Mouse (Mus musculus) midbrain, postnatal 0 days (tissue): ENCODE measurements at regions not wholly inside any gene's neighbourhood (a gene's known extent, or its start where the extent isn't known, plus 50 kb on each side); places are given as distances from the start of the nearest gene placed in this dataset.

Experiments
- ATAC-seq: fragments of 200-750 bp; cut with Nextera tagmentation; 2 replicates; pipeline ENCODE4 v1.8.0; 2017; ENCODE audit warnings: moderate number of reproducible peaks, mild to moderate bottlenecking, moderate TSS enrichment, moderate library complexity; ENCODE audit not compliant: low FRiP score
- DNase-seq: peaks from one replicate; pipeline ENCODE4 v3.0.0-alpha.2; 2015; ENCODE audit warnings: low spot score
- H3K27ac ChIP-seq: fragments of 300-500 bp; sonication (generic); 2 replicates; pipeline ENCODE4 v1.5.1; 2014; ENCODE audit warnings: low read depth, mild to moderate bottlenecking, low read length, mixed read lengths
- H3K27me3 ChIP-seq: fragments of 300-500 bp; sonication (generic); 2 replicates; pipeline ENCODE4 v1.6.1; 2014; ENCODE audit warnings: low read length, control low read depth, mixed read lengths; ENCODE audit not compliant: insufficient read depth
- H3K36me3 ChIP-seq: fragments of 300-500 bp; sonication (generic); 2 replicates; pipeline ENCODE4 v1.6.1; 2014; ENCODE audit warnings: low read length, control low read depth, mixed read lengths; ENCODE audit not compliant: insufficient read depth
- H3K4me1 ChIP-seq: fragments of 300-500 bp; sonication (generic); 2 replicates; pipeline ENCODE4 v1.6.1; 2014; ENCODE audit warnings: mild to moderate bottlenecking, control low read depth, antibody characterized with exemption, low read length, mixed read lengths; ENCODE audit not compliant: insufficient read depth
- H3K4me2 ChIP-seq: fragments of 300-500 bp; sonication (generic); 2 replicates; pipeline ENCODE4 v1.6.1; 2014; ENCODE audit warnings: low read depth, mild to moderate bottlenecking, low read length, mixed read lengths; ENCODE audit not compliant: poor library complexity, severe bottlenecking
- H3K4me3 ChIP-seq: fragments of 300-500 bp; sonication (generic); 2 replicates; pipeline ENCODE4 v1.5.1; 2014; ENCODE audit warnings: low read depth, mild to moderate bottlenecking, low read length, moderate library complexity
- H3K9ac ChIP-seq: fragments of 300-500 bp; sonication (generic); replicated peaks from 2 replicates; pipeline ENCODE4 v1.6.1; 2014; ENCODE audit warnings: mild to moderate bottlenecking, low read length, moderate library complexity, mixed read lengths; ENCODE audit not compliant: poor library complexity, severe bottlenecking
- H3K9me3 ChIP-seq: fragments of 300-500 bp; sonication (generic); 2 replicates; pipeline ENCODE4 v1.6.1; 2016; ENCODE audit warnings: low read length, control low read depth
- CTCF ChIP-seq: IDR thresholded peaks from 2 replicates; pipeline ENCODE4 v1.5.1; 2016; ENCODE audit warnings: antibody characterized with exemption, mild to moderate bottlenecking
- WGBS: fragments of 180-500 bp; shearing (Covaris S2); extraction: QIAGEN DNeasy Blood & Tissue Kit; methylation state at CpG from one replicate; pipeline ENCODE4 v1.1.7; 2014; 5-methylcytosine and 5-hydroxymethylcytosine counted together

DNA sequence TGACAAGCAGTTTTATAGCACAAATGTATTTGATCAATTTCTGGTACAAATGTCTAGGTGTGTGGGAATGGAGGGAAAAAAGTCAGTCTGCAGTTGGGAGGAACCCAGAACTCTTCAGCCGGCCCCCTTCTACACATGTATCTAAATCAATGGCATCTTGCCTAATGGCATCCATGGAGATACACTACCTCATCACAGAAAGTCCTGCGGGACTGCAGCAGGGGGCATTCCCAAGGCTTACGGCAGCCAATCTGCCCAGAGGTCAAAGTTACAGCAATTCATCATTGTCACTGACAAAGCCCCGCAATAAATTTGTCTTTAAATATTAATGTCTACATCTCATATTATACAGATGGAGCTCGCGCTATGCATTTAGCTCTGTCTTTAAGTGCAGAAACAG is 135.7 kb upstream of the Arhgap5 start:
- no peak overlapping the region for H3K4me3 ChIP-seq
- ATAC-seq (no peak), DNase-seq (no peak)
- H3K9ac ChIP-seq: no peak overlapping the region
- H3K4me1 ChIP-seq: no peaks in the 10 kb centered on the region
- 0 out of 2 replicates have a peak, but pooled peaks cover 4% of the 10 kb centered on the region for H3K9me3 ChIP-seq
- no peaks in the 10 kb centered on the region for H3K27me3 ChIP-seq
- no peak overlapping the region for H3K27ac ChIP-seq
- no peaks in the 10 kb centered on the region for H3K36me3 ChIP-seq
- H3K4me2 ChIP-seq: no peak overlapping the region
- TF ChIP-seq CTCF: no peak
- WGBS: 59% methylated on average over 6 of the region's 6 CpGs

DNA sequence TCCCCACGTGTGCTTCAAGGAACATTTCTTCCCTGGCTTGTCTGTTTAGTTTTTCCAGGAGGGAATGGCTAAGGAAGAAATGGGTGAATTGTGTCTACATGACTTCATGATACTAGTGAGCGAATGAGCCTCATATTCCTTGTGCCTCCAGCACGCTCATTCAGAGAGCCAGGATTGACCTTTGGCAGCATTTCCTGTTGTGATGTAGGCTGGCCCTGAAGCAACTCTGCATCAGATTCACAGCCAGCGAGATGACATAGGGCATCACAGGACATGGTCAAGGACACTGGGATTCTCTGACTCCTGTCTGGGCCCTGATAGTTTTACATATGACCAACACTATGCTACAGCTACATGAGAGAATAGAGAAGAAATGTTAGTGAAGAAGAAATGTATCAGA is 135.3 kb upstream of the Arhgap5 start:
- H3K36me3 ChIP-seq: no peaks in the 10 kb centered on the region
- 81% methylated on average over 4 of the region's 4 CpGs for WGBS
- 0 out of 2 replicates have a peak, but pooled peaks cover 4% of the 10 kb centered on the region for H3K9me3 ChIP-seq
- no peak overlapping the region for H3K27ac ChIP-seq
- no peak for TF ChIP-seq CTCF
- ATAC-seq (no peak), DNase-seq (no peak)
- no peak overlapping the region for H3K4me2 ChIP-seq
- H3K4me1 ChIP-seq: no peaks in the 10 kb centered on the region
- H3K27me3 ChIP-seq: no peaks in the 10 kb centered on the region
- no peak overlapping the region for H3K4me3 ChIP-seq
- H3K9ac ChIP-seq: no peak overlapping the region

DNA sequence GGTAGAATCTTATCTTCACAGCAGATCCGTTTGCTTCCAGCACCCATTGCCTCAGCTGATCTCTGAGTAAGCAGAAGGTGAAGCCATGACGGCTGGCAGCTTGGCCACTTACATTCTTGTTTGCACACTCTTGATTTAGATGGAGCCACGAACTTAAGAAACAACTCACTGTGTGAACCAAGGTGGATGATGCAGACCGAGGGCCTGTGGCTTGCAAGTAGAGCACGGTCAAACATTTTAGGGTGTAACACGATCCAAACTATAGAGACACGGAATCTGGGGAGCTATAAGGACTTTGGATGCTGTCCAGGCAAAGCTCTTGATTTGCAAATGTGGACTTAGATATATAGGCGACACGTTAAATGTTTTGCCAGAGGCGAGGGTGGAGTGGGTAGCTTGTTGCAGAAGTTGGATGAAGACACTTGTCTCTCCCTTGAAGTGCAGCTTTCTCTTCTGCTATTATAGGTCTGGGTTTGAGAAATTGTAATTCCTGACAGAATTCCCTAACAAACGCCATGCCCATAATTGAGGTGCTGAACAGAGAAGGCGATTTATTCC is 133.5 kb upstream of the Arhgap5 start:
- H3K9me3 ChIP-seq: 0 out of 2 replicates have a peak, but pooled peaks cover 4% of the 10 kb centered on the region
- no peak overlapping the region for H3K9ac ChIP-seq
- no peak overlapping the region for H3K27ac ChIP-seq
- no peak for DNase-seq
- ATAC-seq: no peak
- no peak for TF ChIP-seq CTCF
- no peaks in the 10 kb centered on the region for H3K4me1 ChIP-seq
- H3K27me3 ChIP-seq: no peaks in the 10 kb centered on the region
- H3K4me2 ChIP-seq: no peak overlapping the region
- 88% methylated on average over 12 of the region's 12 CpGs for WGBS
- no peaks in the 10 kb centered on the region for H3K36me3 ChIP-seq
- H3K4me3 ChIP-seq: no peak overlapping the region

DNA sequence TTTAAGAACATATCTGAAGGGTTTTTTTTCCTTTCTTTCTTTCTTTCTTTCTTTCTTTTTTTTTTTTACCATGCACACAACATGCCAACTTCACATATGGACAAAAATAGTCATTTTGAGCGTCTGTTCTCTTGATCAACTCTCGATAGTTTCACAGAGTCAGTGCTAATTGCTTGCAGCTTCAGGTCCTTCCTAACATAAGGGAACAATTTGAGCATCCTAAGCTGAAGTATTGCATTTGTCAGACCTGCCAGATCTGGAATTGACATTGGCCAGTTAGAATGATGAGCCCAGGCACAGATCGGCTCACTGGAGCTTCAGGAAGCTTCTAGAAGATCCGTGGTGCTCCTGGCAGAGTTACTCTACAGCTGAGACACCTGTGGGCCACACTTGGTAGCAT is 128.7 kb upstream of the Arhgap5 start:
- H3K9ac ChIP-seq: no peak overlapping the region
- DNase-seq (no peak), ATAC-seq (no peak)
- TF ChIP-seq CTCF: no peak
- H3K9me3 ChIP-seq: no peaks in the 10 kb centered on the region
- H3K4me2 ChIP-seq: no peak overlapping the region
- H3K4me3 ChIP-seq: no peak overlapping the region
- H3K27ac ChIP-seq: no peak overlapping the region
- H3K4me1 ChIP-seq: no peaks in the 10 kb centered on the region
- 89% methylated on average over 4 of the region's 4 CpGs for WGBS
- H3K36me3 ChIP-seq: no peaks in the 10 kb centered on the region
- no peaks in the 10 kb centered on the region for H3K27me3 ChIP-seq

DNA sequence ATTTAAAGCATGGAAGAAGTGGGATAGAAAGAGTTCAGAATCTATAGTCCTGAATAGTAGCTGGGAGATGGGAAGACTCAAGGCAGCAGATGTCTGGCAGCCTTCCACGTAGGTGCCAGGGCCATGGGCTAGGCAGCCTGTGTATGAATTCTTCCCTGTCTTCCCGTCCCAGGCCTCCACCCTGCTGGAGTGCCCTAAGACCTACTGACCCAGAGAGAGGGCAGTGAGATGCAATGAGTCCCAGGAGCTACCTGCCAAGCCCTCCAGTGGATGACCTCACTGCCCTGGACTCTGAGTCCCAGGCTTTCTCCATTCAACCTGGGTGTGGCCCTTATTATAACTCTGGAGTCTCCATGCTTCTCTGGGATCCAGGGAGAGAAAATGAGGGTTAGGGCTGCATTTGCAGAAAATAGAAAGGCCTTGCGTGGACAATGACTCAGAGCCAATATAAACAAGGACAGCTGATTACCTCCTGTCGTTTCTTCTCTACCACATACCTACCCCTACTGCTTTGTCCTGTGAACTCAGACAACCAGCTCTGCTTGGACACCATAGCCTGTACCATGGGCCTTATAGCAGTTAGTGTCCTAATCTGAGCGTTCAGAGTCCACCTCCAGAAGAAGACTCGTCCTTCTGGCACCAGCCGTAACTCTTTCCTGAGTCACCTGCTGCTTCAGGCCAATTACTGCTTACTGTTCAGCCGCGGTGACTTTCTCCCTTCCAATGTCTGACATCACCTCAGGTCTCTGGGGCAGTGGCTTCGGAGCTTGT is 126.9 kb upstream of the Arhgap5 start:
- no peaks in the 10 kb centered on the region for H3K27me3 ChIP-seq
- H3K4me3 ChIP-seq: no peak overlapping the region
- H3K27ac ChIP-seq: no peak overlapping the region
- DNase-seq (no peak), ATAC-seq (no peak)
- H3K9me3 ChIP-seq: no peaks in the 10 kb centered on the region
- WGBS: 84% methylated on average over 10 of the region's 10 CpGs
- peaks cover 4% of the 10 kb centered on the region; the same call in 1 of the 2 replicates for H3K4me1 ChIP-seq
- H3K4me2 ChIP-seq: no peak overlapping the region
- H3K9ac ChIP-seq: no peak overlapping the region
- H3K36me3 ChIP-seq: no peaks in the 10 kb centered on the region
- no peak for TF ChIP-seq CTCF

DNA sequence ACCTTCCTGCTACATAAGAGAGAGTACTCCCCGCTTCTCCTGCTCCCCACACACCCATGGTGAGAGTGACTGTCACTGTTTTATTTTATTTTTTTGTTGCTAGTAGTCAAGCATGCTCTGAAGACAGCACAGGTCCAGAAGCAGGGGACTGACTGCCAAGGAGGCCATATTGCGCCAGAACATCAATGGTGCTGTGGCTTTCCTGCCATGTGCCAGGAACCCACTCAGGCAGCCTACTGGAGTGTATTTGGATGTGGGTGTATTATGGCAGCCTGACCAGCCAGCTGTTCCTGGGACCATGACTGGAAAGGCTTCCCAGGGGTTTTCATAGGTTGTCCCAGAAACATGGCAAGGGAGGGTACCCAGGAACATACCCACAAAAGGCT is 126.3 kb upstream of the Arhgap5 start:
- TF ChIP-seq CTCF: no peak
- no peak overlapping the region for H3K4me3 ChIP-seq
- 97% methylated on average over 2 of the region's 2 CpGs for WGBS
- no peak for ATAC-seq
- H3K36me3 ChIP-seq: no peaks in the 10 kb centered on the region
- H3K27ac ChIP-seq: no peak overlapping the region
- H3K9ac ChIP-seq: no peak overlapping the region
- peaks cover 4% of the 10 kb centered on the region; the same call in 1 of the 2 replicates for H3K4me1 ChIP-seq
- no peaks in the 10 kb centered on the region for H3K9me3 ChIP-seq
- DNase-seq: no peak
- no peak overlapping the region for H3K4me2 ChIP-seq
- no peaks in the 10 kb centered on the region for H3K27me3 ChIP-seq
